Mouse (Mus musculus) left cerebral cortex, adult 9 months (tissue): ENCODE results near the gene 1700020D05Rik.
A peak's percentile ranks its signal among the peaks of the same experiment; 100 is the strongest.

Experiments used
- DNase-seq, 2 experiments: peaks; one replicate each; pipeline ENCODE4 v3.0.0; 2022; ENCODE audit warnings: low spot score in 2 of 2

The 1700020D05Rik gene

GRCm38 (mm10) chr19:5503687-5504086 is at the start of gene 1700020D05Rik:
TSS of gene 1700020D05Rik (minus strand) at chr19:5503787.
- no peak for DNase-seq

- DNase-seq: no peak
Observed at GRCm38 (mm10) chr19:5547471-5548056, 44.0 kb upstream of the 1700020D05Rik start.

- DNase-seq: no peak
Observed at GRCm38 (mm10) chr19:5544031-5544430, 40.4 kb upstream of the 1700020D05Rik start.

GRCm38 (mm10) chr19:5543362-5543761 is 39.8 kb upstream of the 1700020D05Rik start:
- no peak for DNase-seq

DNA sequence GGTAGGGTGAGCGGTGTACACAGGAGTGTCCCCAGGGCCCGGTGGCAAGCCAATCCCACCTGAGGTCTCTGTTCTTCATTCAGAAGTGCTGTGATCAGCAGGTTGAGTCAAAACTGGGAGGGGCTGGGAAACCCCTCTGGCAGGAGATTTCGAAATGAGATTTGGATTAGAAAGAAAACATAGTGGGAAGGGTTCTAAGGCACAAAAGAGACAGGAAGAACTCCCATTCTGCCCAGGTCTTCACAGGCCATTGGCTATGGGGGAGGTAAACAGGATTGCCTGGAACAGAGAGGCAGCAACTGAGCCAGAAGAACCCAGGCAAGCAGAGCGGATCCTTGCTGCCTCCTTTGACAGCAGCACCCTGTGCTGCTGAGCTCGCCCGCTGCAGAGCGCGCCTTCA is 35.2 kb upstream of the 1700020D05Rik start:
- DNase-seq: no peak

DNA sequence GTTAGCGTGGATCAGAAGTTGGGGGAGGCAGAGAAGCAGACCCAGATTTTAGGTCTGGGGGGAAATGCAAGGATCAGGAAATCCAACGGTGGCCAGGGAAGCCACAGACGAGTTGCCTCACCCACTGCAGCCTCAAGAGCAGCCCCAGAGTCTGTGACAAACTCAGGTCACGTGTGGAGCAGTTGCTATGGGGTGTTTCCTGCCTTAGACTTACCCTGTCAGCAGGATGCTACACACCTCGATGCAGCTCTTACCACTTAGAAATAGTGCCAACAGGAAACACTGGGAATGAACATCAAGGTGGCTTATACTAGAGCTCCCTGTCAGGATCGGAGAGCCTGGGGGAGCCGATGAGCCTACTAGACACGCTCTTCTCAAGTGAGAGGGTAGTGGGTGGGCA is 28.9 kb upstream of the 1700020D05Rik start:
- no peak for DNase-seq

- DNase-seq: no peak
Observed at GRCm38 (mm10) chr19:5530138-5530524, 26.5 kb upstream of the 1700020D05Rik start.

DNA sequence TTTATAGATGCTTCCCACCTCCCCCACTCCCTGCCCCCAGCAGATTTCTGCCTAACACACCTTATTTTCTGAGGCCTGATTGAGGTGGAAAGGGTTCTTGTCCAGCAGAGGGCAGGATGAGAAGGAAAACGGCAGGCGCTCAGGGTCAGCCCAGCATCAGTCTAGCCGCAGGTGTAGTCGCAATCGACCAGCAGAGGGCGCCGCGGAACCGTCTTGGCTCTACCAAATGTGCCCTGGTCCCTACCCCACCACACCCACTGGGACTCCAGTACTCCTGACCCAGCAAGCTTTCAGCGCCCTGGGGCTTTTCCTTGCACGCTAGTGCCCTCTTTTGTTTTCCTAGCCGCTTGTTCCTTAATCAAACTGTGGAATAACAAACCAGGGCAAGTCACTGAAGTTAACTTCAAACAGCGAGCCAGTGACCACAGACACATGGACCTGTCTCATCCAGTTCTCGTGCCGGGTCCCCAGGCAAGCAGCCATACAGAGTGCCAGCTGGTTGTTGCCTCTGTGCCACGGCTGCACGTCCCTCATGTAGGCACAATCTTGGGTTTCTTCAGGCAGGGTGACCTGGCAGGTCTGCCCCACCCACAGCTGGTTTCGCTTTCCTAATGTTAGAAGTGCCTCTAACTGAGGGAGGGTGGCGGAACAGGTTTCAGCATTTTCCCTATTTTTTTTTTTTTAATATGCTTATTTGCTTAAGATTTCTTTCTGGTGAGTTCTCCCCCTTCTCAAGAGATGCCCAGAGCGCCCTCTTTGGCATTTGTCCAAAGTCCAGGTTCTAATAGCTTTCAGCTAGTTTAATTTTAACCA is 25.9 kb upstream of the 1700020D05Rik start:
- DNase-seq: peak; percentile 40 to 94

DNA sequence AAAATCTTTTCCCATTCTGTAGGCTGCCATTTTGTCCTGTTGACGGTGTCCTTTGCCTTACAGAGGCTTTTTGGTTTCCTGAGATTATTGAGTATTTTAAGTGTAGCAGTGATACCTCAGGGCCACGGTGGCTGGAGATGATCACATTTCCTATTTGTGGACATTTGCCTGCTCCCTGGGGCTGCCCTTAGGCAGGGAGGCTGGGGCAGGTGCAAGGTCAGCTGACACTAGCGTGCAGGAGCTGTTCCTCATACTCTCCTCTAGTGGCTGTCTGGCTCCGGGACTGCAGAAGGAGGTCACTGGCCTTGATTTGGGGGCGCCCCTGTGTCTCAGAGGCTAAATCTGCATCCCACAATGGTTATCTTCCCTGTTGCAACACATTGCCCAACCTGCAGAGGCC is 21.6 kb upstream of the 1700020D05Rik start:
- DNase-seq: no peak

DNA sequence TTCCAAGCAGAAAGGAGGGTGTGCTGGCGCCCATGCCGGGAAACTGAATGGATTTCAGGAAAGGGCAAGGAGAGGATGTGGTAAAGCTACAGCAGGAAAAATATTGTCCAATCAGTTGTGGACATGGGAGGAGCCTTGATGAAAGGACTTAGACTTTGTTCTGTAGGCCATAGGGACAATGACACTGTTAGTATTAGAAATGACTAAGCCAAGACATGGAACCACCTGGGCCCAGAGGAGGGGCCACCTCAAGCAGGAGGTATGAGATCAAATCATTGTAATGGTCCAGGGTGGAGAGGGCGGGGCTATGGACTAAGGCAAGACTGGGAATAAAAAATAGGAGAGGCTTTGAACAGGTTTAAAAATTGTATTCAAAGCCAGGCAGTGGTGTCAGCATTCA is 15.1 kb upstream of the 1700020D05Rik start:
- DNase-seq: no peak

DNA sequence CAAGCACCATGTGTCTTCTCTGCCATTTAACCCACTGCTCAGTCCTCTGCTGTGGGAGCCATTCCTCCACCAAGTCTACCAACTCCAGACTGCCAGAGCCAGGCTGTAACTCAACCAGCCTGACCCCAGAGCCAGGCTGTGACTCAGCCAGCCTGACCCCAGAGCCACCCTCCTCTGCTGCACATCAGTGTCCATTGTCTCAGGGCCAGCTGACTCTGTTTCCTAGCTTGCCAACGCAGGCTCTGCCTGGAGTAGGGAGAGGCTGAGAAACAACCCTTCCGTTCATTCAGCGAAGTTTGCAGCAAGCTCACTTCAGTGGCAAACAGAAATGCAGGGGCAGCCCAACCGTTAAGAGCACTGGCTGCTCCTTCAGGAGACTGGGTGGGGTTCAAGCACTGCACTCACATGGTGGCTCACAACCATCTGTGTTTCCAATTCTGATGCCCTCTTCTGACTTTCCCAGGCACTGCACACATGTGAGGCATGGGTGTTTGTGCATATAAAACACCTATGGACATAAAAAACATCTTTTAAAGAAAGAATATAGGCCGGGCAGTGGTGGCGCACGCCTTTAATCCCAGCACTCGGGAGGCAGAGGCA is 13.4 kb upstream of the 1700020D05Rik start:
- peak in 1 of 2 experiments; percentile 38 for DNase-seq

DNA sequence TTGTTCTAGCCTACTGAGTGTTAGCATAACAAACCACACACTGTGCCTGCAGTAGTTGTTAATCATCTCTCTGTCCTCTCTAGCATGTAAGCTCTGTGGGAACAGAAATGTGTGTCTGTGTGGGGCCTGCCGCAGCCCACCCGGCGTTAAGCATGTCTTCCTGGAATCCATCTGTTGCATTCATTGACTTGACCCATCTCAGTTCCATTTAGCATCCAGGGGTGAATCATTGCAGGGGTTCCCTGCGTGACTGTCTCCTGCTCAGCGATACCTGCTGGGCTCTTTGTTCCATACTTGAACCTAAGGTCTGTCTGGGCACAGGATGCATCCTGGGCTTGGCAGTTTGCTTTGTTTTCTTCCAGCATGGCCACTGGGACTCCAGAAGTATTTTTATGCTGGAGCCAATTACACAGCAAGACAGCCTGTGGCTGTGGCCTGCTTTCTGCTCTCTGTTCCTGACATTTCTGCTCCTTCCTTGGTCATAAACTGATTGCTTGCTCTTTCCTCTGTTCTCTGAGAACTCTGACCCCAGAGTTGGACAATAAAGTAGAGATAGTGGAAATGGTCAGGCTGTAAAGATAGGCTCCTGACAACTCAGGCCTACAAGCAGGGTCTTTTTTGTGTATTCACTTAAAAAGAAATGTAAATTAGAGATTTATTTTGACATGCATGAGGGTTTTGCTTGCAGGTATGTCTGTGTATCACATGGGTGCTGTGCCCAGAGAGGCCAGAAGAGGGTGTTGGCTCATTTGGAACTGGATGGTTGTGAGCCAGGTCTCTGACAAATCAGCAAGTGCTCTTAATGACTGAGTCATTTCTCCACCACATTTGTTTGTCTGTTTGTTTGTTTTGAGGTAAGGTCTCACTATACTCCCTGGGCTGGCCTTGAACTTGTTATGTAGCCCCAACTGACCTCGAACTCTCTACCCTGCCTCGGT is 12.5 kb upstream of the 1700020D05Rik start:
- no peak for DNase-seq

- no peak for DNase-seq
Observed at GRCm38 (mm10) chr19:5513005-5513349, 9.4 kb upstream of the 1700020D05Rik start.

- DNase-seq: no peak
Observed at GRCm38 (mm10) chr19:5512091-5513004, 8.8 kb upstream of the 1700020D05Rik start.

DNA sequence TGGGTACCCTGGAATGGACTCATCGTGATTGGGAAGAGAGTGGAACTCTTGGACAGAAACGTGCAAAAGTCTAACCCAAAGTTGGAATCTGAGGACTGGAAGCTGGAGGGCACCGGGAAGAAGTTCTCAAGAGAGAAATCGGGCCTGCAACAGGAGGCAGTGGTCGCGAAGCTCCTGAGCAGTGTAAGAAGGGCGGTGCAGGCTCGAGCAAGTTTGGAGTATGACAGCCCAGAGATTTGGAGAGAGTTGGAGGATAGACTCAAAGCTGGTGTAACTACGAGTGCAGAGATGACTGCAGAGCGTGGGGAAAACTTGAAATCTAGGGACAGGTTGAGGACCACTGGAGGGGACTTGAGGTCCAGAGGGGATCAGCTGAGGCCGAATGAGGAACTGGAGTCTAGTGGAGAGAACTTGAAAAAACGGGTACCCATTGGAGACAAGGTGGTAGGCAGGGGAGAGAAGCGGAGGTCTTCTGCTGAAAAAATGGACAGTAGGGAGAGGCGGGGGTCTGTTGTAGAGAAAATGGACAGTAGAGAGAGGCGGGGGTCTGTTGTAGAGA is 7.6 kb upstream of the 1700020D05Rik start:
- DNase-seq: no peak

DNA sequence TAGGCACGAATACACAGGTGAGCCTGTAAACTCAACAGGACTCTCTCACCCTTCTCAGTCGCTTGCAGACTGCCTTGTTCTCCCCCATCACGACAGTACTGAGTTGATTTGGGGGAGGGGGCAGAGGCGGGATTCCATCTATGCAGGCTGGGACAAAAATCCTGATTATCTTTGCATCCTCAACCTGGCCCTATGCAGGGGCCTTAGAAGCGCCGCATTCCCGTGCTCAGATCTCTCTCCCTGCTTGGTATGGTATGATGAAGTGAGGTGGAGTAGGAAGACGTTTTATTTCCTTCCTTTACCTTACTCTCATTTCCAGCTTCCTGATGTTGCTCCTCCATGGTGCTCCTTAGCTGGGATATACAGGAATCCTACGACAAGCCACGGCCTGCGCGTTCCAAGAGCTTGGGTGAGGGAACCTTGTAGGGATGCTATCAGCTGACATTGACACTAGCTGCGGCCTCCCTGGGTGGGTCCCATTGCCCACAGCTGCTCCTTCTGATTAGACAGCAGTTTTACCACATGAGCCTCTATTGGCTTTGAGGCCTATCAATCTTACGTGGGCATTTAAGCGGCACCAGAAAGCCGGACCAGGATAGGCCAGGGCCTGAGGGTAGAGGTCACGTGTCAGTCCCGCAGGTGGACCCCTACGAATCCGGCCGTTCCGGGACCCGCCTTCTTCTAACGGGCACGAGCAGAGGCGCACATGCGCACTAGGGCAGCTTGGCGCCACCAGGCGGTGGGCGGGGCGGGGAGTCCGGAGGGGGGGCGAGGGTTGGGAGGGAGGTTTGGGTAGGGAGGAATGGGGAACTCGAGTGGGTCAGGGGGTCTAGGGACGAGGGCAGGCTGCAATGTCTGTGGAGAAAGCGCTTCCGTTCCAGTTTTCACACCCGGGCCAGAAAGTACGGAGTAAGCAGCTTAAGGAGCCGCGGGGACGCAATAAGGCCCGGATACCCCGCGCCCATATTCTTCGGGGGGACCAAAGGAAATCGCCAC is 6.7 kb upstream of the 1700020D05Rik start, which contains the start of gene Snx32:
TSS of gene Snx32 (minus strand) at position 508 of the 996 bp plus-strand sequence.
- peak; percentile 99 for DNase-seq

DNA sequence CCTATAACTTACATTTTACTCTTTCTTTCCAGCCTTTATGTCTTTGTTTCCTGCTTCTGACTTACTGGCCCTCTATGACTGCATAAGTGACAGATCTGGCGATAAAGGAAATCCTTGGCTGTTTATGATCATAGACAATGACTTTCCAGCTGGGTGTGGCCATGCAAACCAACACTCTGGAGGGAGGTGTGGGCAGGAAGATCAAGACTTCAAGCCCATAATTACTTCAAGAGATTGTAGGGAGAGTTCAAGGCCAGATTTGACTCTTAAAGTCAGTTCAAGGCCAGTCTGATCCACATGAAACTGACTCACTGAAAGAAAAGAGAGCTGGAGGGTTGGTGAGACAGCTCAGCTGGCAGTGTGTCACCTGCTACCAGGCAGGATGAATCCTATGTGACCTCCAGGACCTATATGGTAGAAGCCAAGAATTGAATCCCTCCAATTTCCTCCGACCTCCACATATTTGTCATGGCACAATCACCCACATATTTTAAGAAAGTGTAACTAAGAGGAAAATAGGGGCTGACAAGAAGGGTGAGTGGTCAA is 3.2 kb downstream of the 1700020D05Rik start:
- DNase-seq: no peak

DNA sequence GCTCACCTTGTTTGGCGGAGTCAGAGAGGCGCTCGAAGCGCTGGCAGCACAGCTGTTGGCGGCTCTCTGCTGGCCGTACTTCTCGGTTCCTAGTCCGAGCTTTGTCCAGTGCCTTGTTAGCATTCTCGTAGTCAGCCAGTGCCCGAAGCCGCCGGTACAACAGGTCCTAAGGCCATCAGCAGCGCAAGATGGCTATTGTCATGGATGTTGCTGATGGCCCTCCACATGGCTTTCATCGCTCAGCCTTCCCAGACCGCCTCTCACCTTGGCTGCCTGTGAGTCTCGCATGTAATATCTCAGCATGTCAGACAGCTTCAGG is 7.6 kb downstream of the 1700020D05Rik start:
- peak in 1 of 2 experiments; percentile 1 for DNase-seq
